Mouse (Mus musculus): Measurements from ENCODE around the gene Krt7. TPM values are rescaled to one million over a fixed set of nuclear protein-coding genes. Genes with fewer than 3 reads are reported as not detected.

Gene Krt7
- polyA plus RNA-seq, 1 experiment, result 28.3 TPM

DNA sequence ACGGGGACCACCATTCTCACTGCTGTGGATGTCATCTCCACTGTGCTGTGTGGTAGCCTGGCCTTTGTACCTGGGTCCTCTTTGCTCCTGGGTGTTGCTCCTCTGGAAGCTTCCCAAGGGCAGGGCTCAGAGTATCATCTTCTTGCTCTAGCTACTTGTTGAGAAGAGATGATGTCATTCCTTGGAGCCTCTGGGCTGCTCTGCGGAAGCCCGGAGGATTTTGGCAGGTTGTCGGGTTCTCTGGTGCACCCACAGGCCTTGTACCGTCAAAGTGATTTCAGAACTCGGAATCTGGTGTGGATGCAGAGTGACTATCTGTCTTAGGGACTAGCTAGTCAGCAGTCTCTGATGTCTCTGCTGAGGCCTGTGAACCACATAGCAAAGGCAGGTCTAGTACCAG lies 25.8 kb upstream of the Krt7 start:
- TF ChIP-seq CTCF (IDR thresholded peaks at IDR 0.05; ENCODE audit: borderline replicate concordance, control insufficient read depth, extremely low read depth, insufficient read depth, low read length, poor library complexity), result no peak
- TF ChIP-seq POLR2A (IDR thresholded peaks at IDR 0.05; ENCODE audit: control insufficient read depth, extremely low read depth, insufficient read depth, low read length, poor library complexity), result no peak
- Histone ChIP-seq H3K27ac (ENCODE audit: control insufficient read depth, insufficient read depth, low read length) (no peak overlapping the region), H3K4me1 (replicated peaks; ENCODE audit: control insufficient read depth, insufficient read depth, low read length) (no peaks in the 10 kb centered on the region), H3K27me3 (ENCODE audit: control insufficient read depth, insufficient read depth, low read length) (no peaks in the 10 kb centered on the region), H3K4me3 (ENCODE audit: control insufficient read depth, insufficient read depth, low read length) (no peak overlapping the region), H3K36me3 (ENCODE audit: control insufficient read depth, insufficient read depth, low read length) (no peaks in the 10 kb centered on the region)
- 89% methylated on average over 6 of the region's 6 CpGs for WGBS
- no peak for DNase-seq

DNA sequence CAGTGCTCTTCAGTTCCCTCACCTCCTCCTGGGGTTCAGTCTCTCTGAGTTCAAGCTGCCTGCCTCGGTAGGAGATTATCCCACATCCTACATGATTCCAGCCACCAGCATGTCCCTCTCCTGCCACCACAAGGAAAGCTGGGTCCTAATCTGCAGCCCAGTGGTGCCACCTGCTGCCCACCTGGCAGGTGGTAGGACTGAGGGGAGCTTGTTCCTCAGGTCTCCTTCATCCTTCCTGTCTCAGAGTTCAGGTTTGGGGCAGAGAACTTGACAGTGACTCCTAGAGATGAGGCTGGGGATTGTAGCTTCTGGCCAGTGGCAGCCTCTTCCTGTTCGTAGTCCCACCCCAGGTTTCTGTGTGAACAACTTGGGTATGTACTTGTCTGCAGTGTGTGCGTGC lies 23.7 kb upstream of the Krt7 start:
- no peak for DNase-seq
- no peaks in the 10 kb centered on the region for H3K36me3 ChIP-seq (ENCODE audit: control insufficient read depth, insufficient read depth, low read length)
- no peaks in the 10 kb centered on the region for H3K27me3 ChIP-seq (ENCODE audit: control insufficient read depth, insufficient read depth, low read length)
- WGBS, result 57% methylated on average over 3 of the region's 3 CpGs
- no peak overlapping the region for H3K27ac ChIP-seq (ENCODE audit: control insufficient read depth, insufficient read depth, low read length)
- H3K4me1 ChIP-seq (replicated peaks; ENCODE audit: control insufficient read depth, insufficient read depth, low read length), result no peaks in the 10 kb centered on the region
- no peak overlapping the region for H3K4me3 ChIP-seq (ENCODE audit: control insufficient read depth, insufficient read depth, low read length)
- TF ChIP-seq POLR2A (IDR thresholded peaks at IDR 0.05; ENCODE audit: control insufficient read depth, extremely low read depth, insufficient read depth, low read length, poor library complexity), result no peak
- no peak for TF ChIP-seq CTCF (IDR thresholded peaks at IDR 0.05; ENCODE audit: borderline replicate concordance, control insufficient read depth, extremely low read depth, insufficient read depth, low read length, poor library complexity)

- H3K36me3 ChIP-seq (ENCODE audit: control insufficient read depth, insufficient read depth, low read length), result no peaks in the 10 kb centered on the region
- H3K4me1 ChIP-seq (replicated peaks; ENCODE audit: control insufficient read depth, insufficient read depth, low read length), result no peaks in the 10 kb centered on the region
- H3K27me3 ChIP-seq (ENCODE audit: control insufficient read depth, insufficient read depth, low read length), result no peaks in the 10 kb centered on the region
- TF ChIP-seq POLR2A (IDR thresholded peaks at IDR 0.05; ENCODE audit: control insufficient read depth, extremely low read depth, insufficient read depth, low read length, poor library complexity) (no peak), CTCF (IDR thresholded peaks at IDR 0.05; ENCODE audit: borderline replicate concordance, control insufficient read depth, extremely low read depth, insufficient read depth, low read length, poor library complexity) (no peak)
- WGBS, result 3% methylated on average over 5 of the region's 5 CpGs
- DNase-seq, result peak; percentile 11
- H3K4me3 ChIP-seq (ENCODE audit: control insufficient read depth, insufficient read depth, low read length), result no peak overlapping the region
- H3K27ac ChIP-seq (ENCODE audit: control insufficient read depth, insufficient read depth, low read length), result no peak overlapping the region
Measured at GRCm38 (mm10) chr15:101388034-101388541, 22.8 kb upstream of the Krt7 start.

GRCm38 (mm10) chr15:101390203-101390602 lies 20.6 kb upstream of the Krt7 start:
- no peak for DNase-seq
- no peak overlapping the region for H3K27ac ChIP-seq (ENCODE audit: control insufficient read depth, insufficient read depth, low read length)
- no peaks in the 10 kb centered on the region for H3K36me3 ChIP-seq (ENCODE audit: control insufficient read depth, insufficient read depth, low read length)
- TF ChIP-seq CTCF (IDR thresholded peaks at IDR 0.05; ENCODE audit: borderline replicate concordance, control insufficient read depth, extremely low read depth, insufficient read depth, low read length, poor library complexity) (no peak), POLR2A (IDR thresholded peaks at IDR 0.05; ENCODE audit: control insufficient read depth, extremely low read depth, insufficient read depth, low read length, poor library complexity) (no peak)
- H3K27me3 ChIP-seq (ENCODE audit: control insufficient read depth, insufficient read depth, low read length), result no peaks in the 10 kb centered on the region
- no peak overlapping the region for H3K4me3 ChIP-seq (ENCODE audit: control insufficient read depth, insufficient read depth, low read length)
- no peaks in the 10 kb centered on the region for H3K4me1 ChIP-seq (replicated peaks; ENCODE audit: control insufficient read depth, insufficient read depth, low read length)
- WGBS, result 96% methylated on average over 5 of the region's 5 CpGs

DNA sequence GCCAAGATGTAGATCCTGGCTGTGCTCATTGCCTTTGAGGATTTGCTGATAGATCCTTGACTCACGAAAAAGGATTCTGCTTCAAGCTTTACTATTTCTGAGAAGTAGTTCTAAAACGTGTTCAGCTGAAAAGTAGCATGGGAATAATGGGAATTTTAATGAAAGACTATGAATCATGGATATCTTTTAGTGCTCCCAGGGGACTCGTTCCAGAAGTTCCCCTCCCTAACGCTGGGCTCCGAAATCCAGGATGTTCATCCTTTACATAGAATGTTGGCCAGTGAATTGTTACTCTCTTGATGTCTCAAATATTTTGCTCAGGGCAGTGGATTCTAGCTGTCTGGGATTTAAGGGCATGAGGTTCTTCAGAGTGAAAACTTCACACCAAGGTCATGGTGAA lies 18.6 kb upstream of the Krt7 start:
- no peak for DNase-seq
- Histone ChIP-seq H3K4me3 (ENCODE audit: control insufficient read depth, insufficient read depth, low read length) (no peak overlapping the region), H3K36me3 (ENCODE audit: control insufficient read depth, insufficient read depth, low read length) (no peaks in the 10 kb centered on the region), H3K27ac (ENCODE audit: control insufficient read depth, insufficient read depth, low read length) (no peak overlapping the region), H3K27me3 (ENCODE audit: control insufficient read depth, insufficient read depth, low read length) (no peaks in the 10 kb centered on the region), H3K4me1 (replicated peaks; ENCODE audit: control insufficient read depth, insufficient read depth, low read length) (no peaks in the 10 kb centered on the region)
- WGBS, result 93% methylated on average over 5 of the region's 5 CpGs
- no peak for TF ChIP-seq POLR2A (IDR thresholded peaks at IDR 0.05; ENCODE audit: control insufficient read depth, extremely low read depth, insufficient read depth, low read length, poor library complexity)
- no peak for TF ChIP-seq CTCF (IDR thresholded peaks at IDR 0.05; ENCODE audit: borderline replicate concordance, control insufficient read depth, extremely low read depth, insufficient read depth, low read length, poor library complexity)

- no peak for DNase-seq
- H3K36me3 ChIP-seq (ENCODE audit: control insufficient read depth, insufficient read depth, low read length), result no peaks in the 10 kb centered on the region
- H3K4me3 ChIP-seq (ENCODE audit: control insufficient read depth, insufficient read depth, low read length), result no peak overlapping the region
- H3K27me3 ChIP-seq (ENCODE audit: control insufficient read depth, insufficient read depth, low read length), result no peaks in the 10 kb centered on the region
- no peak overlapping the region for H3K27ac ChIP-seq (ENCODE audit: control insufficient read depth, insufficient read depth, low read length)
- no peak for TF ChIP-seq POLR2A (IDR thresholded peaks at IDR 0.05; ENCODE audit: control insufficient read depth, extremely low read depth, insufficient read depth, low read length, poor library complexity)
- TF ChIP-seq CTCF (IDR thresholded peaks at IDR 0.05; ENCODE audit: borderline replicate concordance, control insufficient read depth, extremely low read depth, insufficient read depth, low read length, poor library complexity), result no peak
- 91% methylated on average over 7 of the region's 7 CpGs for WGBS
- H3K4me1 ChIP-seq (replicated peaks; ENCODE audit: control insufficient read depth, insufficient read depth, low read length), result no peaks in the 10 kb centered on the region
Measured at GRCm38 (mm10) chr15:101394908-101395307, 15.9 kb upstream of the Krt7 start.

GRCm38 (mm10) chr15:101396466-101396865 lies 14.4 kb upstream of the Krt7 start:
- no peak for DNase-seq
- H3K27ac ChIP-seq (ENCODE audit: control insufficient read depth, insufficient read depth, low read length), result no peak overlapping the region
- H3K27me3 ChIP-seq (ENCODE audit: control insufficient read depth, insufficient read depth, low read length), result no peaks in the 10 kb centered on the region
- TF ChIP-seq CTCF (IDR thresholded peaks at IDR 0.05; ENCODE audit: borderline replicate concordance, control insufficient read depth, extremely low read depth, insufficient read depth, low read length, poor library complexity) (no peak), POLR2A (IDR thresholded peaks at IDR 0.05; ENCODE audit: control insufficient read depth, extremely low read depth, insufficient read depth, low read length, poor library complexity) (no peak)
- no peaks in the 10 kb centered on the region for H3K4me1 ChIP-seq (replicated peaks; ENCODE audit: control insufficient read depth, insufficient read depth, low read length)
- no peaks in the 10 kb centered on the region for H3K36me3 ChIP-seq (ENCODE audit: control insufficient read depth, insufficient read depth, low read length)
- no peak overlapping the region for H3K4me3 ChIP-seq (ENCODE audit: control insufficient read depth, insufficient read depth, low read length)
- WGBS, result 22% methylated on average over 7 of the region's 7 CpGs

Measured in thymus, adult 2 months (tissue).